Mouse (Mus musculus): ENCODE measurements at regions not wholly inside any gene's neighbourhood (a gene's known extent, or its start where the extent isn't known, plus 50 kb on each side); places are given as distances from the start of the nearest gene placed in this dataset.

- no peak for DNase-seq (ENCODE audit: low spot score)
Observed at GRCm38 (mm10) chr4:26273754-26274153, 72.9 kb downstream of the Manea start.

GRCm38 (mm10) chr4:26259230-26260029, 87.3 kb downstream of the Manea start:
- DNase-seq (ENCODE audit: low spot score) = no peak

GRCm38 (mm10) chr4:26255889-26256288, 90.8 kb downstream of the Manea start:
- no peak for DNase-seq (ENCODE audit: low spot score)

GRCm38 (mm10) chr4:26247925-26248856, 98.5 kb downstream of the Manea start:
- peak; percentile 14 for DNase-seq (ENCODE audit: low spot score)

GRCm38 (mm10) chr4:26223267-26223666, 123.4 kb downstream of the Manea start:
- no peak for DNase-seq (ENCODE audit: low spot score)

Measured in MN1 (cell line).